Mouse (Mus musculus): ENCODE data around the gene Sfxn5.

Gene Sfxn5

DNA sequence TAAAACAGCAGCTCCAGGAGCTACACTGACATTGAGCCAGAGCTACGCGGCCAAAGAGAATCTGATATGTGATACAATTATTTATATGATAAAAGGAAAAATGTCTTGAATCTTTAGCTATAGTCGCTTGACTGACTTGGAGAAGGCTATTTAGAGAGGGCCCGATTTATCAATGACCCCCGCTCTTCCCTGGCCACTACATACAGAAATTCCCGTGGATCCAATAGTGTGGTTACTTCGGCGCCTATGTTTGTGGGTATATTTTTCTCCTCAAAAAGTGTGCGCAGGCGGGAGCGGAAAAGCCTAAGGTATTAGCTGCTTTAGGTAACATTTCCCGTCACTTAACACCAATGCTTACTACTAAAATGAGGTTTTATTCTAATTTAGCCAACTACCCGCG lies 143.9 kb downstream of the Sfxn5 start:
- DNase-seq, result no peak

DNA sequence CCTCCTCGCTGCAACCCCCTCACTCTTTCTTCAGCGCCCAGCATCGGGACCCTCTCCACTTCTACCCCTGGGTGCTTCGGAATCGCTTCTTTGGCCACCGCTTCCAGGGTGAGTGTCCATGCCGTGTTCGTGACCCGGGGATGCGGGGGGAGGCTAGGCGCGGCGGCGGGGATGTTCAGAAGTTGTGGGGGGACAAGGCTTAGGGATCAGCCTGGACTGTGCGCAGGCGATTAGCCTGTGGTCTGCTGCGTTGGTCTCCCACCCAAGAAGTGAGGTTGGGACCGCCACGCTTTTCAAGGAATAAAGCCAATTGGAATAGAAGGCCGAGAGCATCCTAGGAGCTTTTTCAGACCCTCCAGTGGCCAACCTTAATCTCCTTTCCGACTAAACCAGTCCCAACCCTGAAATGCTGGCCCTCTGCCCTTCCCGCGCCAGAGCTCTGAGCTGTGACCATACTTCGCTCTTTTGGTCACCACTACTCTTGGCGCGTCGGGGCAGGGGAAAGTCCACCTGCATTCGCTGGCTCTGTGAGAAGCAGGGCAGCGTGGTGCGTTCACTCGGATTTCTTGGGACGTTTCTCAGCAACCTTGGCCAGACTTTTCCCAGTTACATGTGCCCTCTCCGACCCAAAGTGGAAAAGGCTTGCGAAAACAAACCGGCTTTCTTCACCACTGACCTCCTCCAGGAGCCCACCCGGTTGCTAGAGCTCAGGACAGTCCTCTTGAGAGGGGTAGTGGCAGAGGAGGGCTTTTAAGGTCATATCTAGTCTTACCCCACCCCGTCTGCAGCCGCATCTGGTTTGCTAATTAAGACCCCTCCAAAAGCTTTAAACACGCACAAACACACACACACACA lies 144.7 kb downstream of the Sfxn5 start:
- DNase-seq, result peak; percentile 84 to 91

GRCm38 (mm10) chr6:85187340-85188211 lies 145.6 kb downstream of the Sfxn5 start, which contains the start of gene Emx1:
Emx1 (plus strand) TSS chr6:85187438.
- DNase-seq, result peak; percentile 84 to 95

- no peak for DNase-seq
Observed at GRCm38 (mm10) chr6:85186744-85187059, 146.5 kb downstream of the Sfxn5 start.

DNA sequence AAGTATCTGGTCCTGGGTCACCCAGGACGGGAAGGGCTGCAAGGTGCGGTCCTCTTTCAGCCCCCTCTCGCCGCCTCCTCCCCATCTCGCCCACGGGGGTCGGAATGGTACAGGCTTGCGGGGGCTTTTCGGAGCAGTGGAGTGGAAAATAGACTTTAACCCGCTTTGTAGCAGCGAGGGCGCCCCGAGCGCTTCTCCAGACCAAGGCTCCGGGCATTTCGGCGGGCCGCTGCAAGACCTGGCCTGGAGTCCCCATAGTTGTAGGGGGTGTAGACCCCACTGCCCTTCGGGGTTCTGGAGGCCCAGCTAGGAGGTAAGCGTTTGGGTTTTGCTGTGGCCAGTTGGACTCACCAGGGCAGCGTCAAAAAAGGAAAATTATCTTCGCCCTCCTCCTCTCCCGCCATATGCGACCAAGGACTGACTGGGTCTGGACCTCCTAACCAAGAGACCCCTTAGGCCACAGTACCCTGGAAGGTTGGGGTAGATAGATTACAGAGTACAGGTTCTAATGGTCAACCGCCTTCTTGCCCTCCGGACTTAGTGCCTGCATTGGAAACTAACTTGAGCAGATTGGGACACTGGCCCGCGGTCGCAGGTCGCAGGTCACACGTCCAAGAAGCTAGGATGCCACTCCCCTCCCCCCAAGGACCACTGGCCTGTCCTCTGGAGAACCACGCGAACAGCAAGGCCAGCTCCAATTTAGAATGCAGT lies 147.0 kb downstream of the Sfxn5 start:
- DNase-seq, result peak; percentile 77 to 90

- DNase-seq, result no peak
Observed at GRCm38 (mm10) chr6:85183951-85184350, 149.3 kb downstream of the Sfxn5 start.

- DNase-seq, result peak; percentile 75 to 89
Observed at GRCm38 (mm10) chr6:85180036-85180435, 153.2 kb downstream of the Sfxn5 start.

GRCm38 (mm10) chr6:85179569-85179968 lies 153.7 kb downstream of the Sfxn5 start:
- peak; percentile 55 to 74 for DNase-seq

- DNase-seq, result no peak
Observed at GRCm38 (mm10) chr6:85165440-85165921, 167.7 kb downstream of the Sfxn5 start.
